Mouse (Mus musculus) layer of hippocampus, postnatal 25 days (tissue): ENCODE results near the gene Soat2. TPM values are rescaled to one million over a fixed set of nuclear protein-coding genes. Genes with fewer than 3 reads are reported as not detected.
A peak's percentile ranks its signal among the peaks of the same experiment; 100 is the strongest.

Experiments used
- DNase-seq, 2 experiments: peaks; one replicate each; pipeline ENCODE4 v3.0.0; 2022; ENCODE audit warnings: mixed read lengths in 2 of 2, low spot score in 1 of 2; ENCODE audit errors: extremely low spot score in 1 of 2
- total RNA-seq, 2 experiments: library from RNA; stranded (reverse); gene quantifications; 2 replicates each; pipeline ENCODE4 v1.2.3; 2021

Soat2 gene
- total RNA-seq, 2 experiments from 2014 or later: not detected

DNA sequence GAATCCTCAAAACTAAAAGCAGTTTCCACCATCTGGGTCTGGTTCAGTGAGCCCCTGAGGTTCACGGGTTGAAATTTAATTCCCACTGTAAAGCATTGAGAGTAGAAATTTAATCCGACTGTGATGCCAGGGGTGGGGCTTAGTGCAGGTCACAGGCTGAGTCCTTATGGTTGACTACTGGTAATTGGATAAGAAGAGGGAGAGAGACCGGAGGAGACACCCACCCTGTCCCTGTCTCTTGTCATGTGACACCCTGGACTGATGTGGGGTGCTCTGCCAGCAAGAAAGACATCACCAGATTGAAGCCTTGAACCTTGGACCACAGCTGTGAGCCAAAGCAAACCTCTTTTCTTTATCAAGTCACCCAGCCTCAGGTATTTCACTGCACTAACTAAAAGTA, 32.8 kb downstream of the Soat2 start:
- no peak for DNase-seq

GRCm38 (mm10) chr15:102186239-102186638, 35.9 kb downstream of the Soat2 start:
- no peak for DNase-seq

DNA sequence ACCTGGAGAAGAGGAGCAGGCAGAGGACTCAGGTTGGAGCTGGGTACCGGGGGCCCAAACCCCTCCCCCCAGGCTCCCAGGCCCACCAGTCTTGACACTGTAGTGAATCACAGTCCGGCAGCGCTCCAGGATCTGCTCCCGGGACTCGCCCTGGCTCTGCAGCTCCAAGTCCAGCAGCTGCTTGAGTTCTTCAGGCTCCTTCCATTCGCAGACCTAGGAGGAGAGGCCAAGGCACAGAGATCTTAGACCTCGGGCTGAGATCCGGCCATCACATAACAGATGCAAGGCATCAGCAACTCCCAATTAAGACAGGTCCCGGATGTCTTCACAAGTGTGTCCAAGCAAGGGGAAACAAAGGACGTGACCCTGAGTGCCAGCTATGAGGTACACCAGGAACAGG, 37.8 kb downstream of the Soat2 start:
- DNase-seq: no peak

DNA sequence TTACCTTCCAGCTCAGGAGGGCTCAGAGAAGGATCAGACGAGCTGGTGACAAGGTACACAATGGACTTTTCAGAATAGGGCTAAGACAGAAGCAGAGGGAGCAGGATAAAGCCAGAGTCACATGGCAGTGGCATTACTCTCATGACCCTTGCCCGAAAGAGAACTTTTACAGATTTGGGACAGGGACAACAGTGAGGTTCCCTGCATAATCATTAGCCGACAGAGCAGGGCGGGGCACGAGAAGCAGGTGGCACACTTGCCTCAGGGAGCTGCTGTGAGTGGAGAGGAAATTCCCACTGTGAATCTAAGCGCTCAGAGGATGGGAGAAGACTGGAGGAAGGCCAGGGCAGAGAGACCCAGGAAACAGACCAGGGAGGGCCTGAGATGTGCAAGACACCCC, 38.6 kb downstream of the Soat2 start:
- DNase-seq: no peak

DNA sequence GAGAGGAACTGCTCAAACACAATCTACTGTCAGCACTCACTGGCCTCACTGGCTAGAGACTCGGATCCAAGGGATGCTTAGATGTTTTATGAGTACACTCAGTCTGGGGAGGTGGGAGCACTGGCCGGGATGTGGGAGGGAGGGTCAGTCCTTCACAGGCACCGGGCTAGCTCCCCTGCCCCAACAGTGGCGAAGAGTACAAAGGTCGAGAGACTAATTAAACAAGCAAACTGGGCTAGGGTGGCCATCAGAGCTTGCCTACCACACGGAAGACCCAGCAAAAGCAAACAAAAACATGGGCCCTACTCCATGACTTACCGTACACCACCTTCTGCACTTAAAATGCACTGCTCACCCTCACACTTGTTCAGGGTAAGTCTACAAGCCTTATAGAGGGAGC, 41.4 kb downstream of the Soat2 start:
- DNase-seq: no peak

- DNase-seq: no peak
Measured at GRCm38 (mm10) chr15:102192271-102192812, 42.0 kb downstream of the Soat2 start.

DNA sequence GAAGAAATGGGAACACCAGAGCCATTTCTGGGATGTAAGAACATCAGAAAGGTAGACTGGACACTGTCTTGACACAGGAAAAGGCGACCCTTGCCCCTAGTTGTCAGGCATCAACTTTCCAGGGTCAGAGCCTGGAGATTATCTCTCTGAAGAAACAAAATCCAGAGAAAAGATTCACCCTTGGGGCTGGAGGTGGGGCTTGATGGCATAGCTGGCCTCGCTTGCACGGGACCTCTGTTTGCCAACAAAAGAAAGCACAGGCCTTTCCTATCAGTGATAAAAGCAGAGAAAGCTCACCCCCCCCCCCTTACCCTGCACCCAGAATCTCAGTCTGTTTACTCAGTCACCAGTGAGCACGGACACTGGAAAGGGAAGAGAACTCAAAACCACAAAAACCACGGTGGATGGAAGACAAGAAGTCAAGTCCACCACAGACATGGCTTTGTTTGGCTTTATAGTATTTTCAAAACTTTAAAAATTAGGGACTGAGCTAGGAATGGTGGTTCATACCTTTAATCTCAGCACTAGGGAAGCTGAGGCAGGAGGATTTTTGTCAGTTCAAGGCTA, 42.6 kb downstream of the Soat2 start:
- no peak for DNase-seq

- no peak for DNase-seq
Measured at GRCm38 (mm10) chr15:102193652-102194051, 43.3 kb downstream of the Soat2 start.

- no peak for DNase-seq
Measured at GRCm38 (mm10) chr15:102194439-102194838, 44.1 kb downstream of the Soat2 start.

DNA sequence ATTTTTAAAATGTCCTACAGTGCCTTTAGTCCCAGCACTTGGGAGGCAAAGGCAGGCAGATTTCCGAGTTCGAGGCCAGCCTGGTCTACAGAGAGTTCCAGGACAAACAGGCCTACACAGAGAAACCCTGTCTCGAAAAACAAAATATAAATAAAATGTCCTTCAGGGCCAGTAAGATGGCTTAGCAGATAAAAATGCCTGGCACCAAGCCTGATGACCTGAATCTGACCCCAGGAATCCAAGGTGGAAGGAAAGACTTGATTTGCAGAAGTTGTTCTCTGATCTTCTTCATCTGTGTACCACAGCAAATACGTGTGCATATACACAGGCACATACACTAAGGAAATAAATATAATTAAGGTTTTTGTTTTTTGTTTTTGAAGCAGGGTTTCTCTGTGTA, 45.0 kb downstream of the Soat2 start:
- no peak for DNase-seq

GRCm38 (mm10) chr15:102198841-102199240, 48.5 kb downstream of the Soat2 start:
- DNase-seq: no peak

GRCm38 (mm10) chr15:102202971-102203834, 52.9 kb downstream of the Soat2 start, which contains the start of gene Zfp740:
TSS of gene Zfp740 (plus strand) at chr15:102203249.
- DNase-seq: peak; percentile 76 to 88

DNA sequence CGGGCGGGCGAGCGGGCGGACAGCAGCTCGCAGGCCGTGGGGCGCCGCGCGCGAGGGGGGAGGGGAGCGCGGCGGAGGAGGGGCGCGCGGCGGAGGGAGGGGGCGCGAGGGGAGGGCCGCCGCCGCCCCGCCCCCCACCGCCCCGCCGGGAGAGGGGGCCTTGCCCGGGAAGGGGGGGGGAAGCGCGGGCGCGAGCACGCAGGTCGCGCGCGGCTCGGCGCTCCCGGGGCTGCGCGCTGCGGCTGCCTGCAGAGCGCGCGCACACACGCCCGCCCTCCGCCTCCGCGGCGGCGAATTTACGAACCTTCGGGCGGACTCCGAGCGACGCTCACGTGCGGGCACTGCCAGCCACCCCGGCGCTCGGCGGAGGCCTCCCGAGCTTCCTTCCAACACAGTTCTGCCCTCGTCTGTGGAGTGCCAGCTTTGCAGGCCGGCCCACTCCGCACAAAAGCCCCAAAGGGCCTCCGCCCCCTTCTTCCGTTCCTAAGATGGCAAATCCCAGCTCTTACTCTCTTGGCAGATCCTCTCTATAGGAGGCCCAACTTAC, 53.6 kb downstream of the Soat2 start:
- peak; percentile 48 to 55 for DNase-seq

GRCm38 (mm10) chr15:102204674-102205505, 54.6 kb downstream of the Soat2 start, which contains the start of gene Csad:
TSS of gene Csad (minus strand) at chr15:102204724.
- DNase-seq: no peak

- DNase-seq: peak in 1 of 2 experiments; percentile 29
Measured at GRCm38 (mm10) chr15:102205779-102206178, 55.5 kb downstream of the Soat2 start.

DNA sequence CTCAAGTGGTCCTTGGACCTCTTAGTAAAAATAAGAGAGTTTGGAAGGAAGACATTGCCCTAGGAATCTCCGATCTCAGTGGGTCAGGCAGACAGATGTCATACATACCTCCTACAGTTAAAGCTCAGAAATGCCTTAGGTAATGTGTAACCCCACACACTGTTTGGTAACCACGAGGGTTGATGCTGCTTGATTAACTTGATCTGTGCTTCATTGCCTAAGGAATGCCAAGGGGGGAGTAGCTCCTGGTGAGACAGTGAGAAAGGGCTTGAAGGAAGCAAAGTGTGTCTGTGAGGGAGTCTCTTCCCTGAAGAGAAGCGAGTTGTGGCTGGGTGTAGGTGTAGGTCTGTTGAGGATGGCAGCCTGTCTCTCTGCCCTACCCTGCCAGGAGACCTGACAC, 57.0 kb downstream of the Soat2 start:
- DNase-seq: no peak

DNA sequence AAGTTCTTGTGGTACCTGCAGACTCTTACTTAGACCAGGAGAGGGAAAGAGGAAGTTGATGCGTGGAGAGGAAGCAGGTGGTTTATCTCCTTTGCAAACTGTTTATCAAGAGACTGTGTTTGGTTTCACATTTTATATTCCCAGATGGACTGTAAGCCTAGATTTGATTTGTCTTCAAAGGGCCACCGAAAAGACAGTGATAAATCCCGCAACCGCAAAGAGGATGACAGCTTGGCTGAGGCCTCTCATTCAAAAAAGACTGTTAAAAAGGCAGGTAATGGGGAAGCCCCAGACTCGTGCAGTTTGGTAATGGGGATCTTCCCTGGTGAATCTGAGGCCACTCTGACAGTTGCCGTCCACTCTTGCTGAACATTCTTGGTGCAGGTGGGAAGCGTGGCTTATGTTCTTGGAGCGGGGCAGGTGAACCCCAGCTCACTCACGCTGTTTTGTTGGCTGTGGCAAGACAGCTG, 57.8 kb downstream of the Soat2 start:
- no peak for DNase-seq

DNA sequence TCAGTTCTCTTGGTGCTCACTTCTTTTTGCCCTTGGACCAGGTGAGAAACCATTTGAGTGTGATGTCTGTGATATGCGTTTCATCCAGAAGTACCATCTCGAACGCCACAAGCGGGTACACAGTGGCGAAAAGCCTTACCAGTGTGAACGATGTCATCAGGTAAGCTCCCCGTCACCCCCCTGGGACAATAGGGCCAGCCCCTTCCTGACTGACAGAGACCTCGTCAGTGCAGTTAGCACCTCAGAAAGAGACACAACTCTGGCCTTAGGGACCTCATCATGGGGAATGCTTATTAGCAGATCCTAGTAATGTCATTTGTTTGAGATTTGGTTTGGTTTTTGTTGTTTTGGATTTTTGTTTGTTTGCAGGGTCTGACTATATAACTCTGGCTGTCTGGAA, 58.8 kb downstream of the Soat2 start:
- DNase-seq: no peak

DNA sequence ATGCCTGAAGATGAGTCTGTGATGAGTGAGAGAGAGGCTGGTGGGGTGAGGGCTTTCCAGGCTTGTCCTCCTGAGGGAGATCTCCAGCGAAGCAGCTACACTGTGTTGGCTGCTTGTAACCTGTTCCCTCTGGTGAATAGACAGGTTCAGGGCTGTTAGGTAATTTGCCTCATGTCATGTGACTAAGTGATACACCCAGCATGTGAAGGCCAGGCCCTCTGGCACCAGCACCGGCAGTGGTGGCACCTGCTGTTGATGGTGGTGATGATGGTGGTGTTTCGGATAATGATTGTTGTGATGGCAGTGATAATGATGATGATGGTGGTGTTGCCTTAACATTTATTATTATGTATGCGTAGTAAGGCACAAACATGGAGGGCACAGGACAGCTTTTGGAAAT, 60.5 kb downstream of the Soat2 start:
- DNase-seq: no peak

GRCm38 (mm10) chr15:102211895-102212294, 61.6 kb downstream of the Soat2 start:
- no peak for DNase-seq
